Mouse (Mus musculus): ENCODE data around the gene Micall2.

- TF ChIP-seq POLR2A (IDR thresholded peaks at IDR 0.05; ENCODE audit: borderline replicate concordance, extremely low read depth, insufficient read depth, insufficient read length, poor library complexity, severe bottlenecking) (no peak), CTCF (IDR thresholded peaks at IDR 0.05; ENCODE audit: borderline replicate concordance, extremely low read depth, insufficient read depth, insufficient read length) (no peak)
These were observed 77.3 kb downstream of the Micall2 start for GRCm38 (mm10) chr5:139658865-139659264.
